Mouse (Mus musculus) cerebellum, adult 11-12 months (tissue): ENCODE measurements around the gene Thyn1.

Source experiments
- DNase-seq: peaks from one replicate; pipeline ENCODE4 v3.0.0; 2022

Gene Thyn1

GRCm38 (mm10) chr9:27030763-27031100 lies 31.2 kb downstream of the Thyn1 start:
- DNase-seq = no peak

- no peak for DNase-seq
Measured at GRCm38 (mm10) chr9:27043892-27044291, 44.4 kb downstream of the Thyn1 start.

GRCm38 (mm10) chr9:27049492-27049891 lies 50.0 kb downstream of the Thyn1 start:
- no peak for DNase-seq
